Mouse (Mus musculus): ENCODE results near the gene Cldn18.

Gene Cldn18

GRCm38 (mm10) chr9:99685061-99685521 is 32.0 kb downstream of the Cldn18 start:
- DNase-seq (ENCODE audit: extremely low spot score): no peak

GRCm38 (mm10) chr9:99681980-99682570 is 35.0 kb downstream of the Cldn18 start:
- DNase-seq (ENCODE audit: extremely low spot score): no peak

- no peak for DNase-seq (ENCODE audit: extremely low spot score)
These were observed 41.4 kb downstream of the Cldn18 start for GRCm38 (mm10) chr9:99675714-99676113.

GRCm38 (mm10) chr9:99671603-99672002 is 45.5 kb downstream of the Cldn18 start:
- DNase-seq (ENCODE audit: extremely low spot score): no peak

GRCm38 (mm10) chr9:99667596-99667995 is 49.5 kb downstream of the Cldn18 start:
- peak; percentile 12 for DNase-seq (ENCODE audit: extremely low spot score)

- DNase-seq (ENCODE audit: extremely low spot score): no peak
These were observed 54.2 kb downstream of the Cldn18 start for GRCm38 (mm10) chr9:99662887-99663286.

- peak; percentile 76 for DNase-seq (ENCODE audit: extremely low spot score)
These were observed 54.7 kb downstream of the Cldn18 start for GRCm38 (mm10) chr9:99662406-99662805.

- no peak for DNase-seq (ENCODE audit: extremely low spot score)
These were observed 55.4 kb downstream of the Cldn18 start for GRCm38 (mm10) chr9:99661606-99662166.

- DNase-seq (ENCODE audit: extremely low spot score): no peak
These were observed 56.3 kb downstream of the Cldn18 start for GRCm38 (mm10) chr9:99660756-99661155.

- no peak for DNase-seq (ENCODE audit: extremely low spot score)
These were observed 71.0 kb downstream of the Cldn18 start for GRCm38 (mm10) chr9:99646102-99646501.

GRCm38 (mm10) chr9:99645416-99645815 is 71.7 kb downstream of the Cldn18 start:
- DNase-seq (ENCODE audit: extremely low spot score): no peak

- DNase-seq (ENCODE audit: extremely low spot score): no peak
These were observed 77.1 kb downstream of the Cldn18 start for GRCm38 (mm10) chr9:99639957-99640356.
